Mouse (Mus musculus): ENCODE measurements at regions not wholly inside any gene's neighbourhood (a gene's known extent, or its start where the extent isn't known, plus 50 kb on each side); places are given as distances from the start of the nearest gene placed in this dataset.

DNA sequence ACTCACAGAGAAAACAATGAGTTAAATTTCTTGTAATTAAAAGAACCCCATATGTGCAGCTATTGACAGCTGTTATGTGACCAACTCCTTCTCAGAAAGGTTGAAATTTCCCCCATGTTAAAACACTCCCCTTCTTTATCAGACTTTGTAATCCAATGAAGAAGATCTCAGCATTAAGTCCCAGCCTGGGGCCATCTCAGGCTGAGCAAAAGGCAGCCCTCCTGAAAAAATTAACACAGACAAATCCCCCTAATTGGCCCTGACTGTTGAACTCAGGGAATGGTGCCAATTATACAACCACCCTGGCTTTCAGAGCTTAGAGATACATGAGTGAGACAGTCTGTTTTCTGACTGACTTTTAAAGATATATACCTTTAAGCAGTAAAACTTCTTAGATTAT lies 454.9 kb upstream of the Atp11b start:
- H3K4me1 ChIP-seq (ENCODE audit: control insufficient read depth, insufficient read depth, low read length), result no peaks in the 10 kb centered on the region
- no peaks in the 10 kb centered on the region for H3K27me3 ChIP-seq (ENCODE audit: control insufficient read depth, insufficient read depth, low read length)
- no peak overlapping the region for H3K27ac ChIP-seq (ENCODE audit: insufficient read depth, low read length)
- H3K4me3 ChIP-seq (replicated peaks; ENCODE audit: insufficient read depth, low read depth, low read length), result no peak overlapping the region
- TF ChIP-seq POLR2A (IDR thresholded peaks at IDR 0.05; ENCODE audit: borderline replicate concordance, insufficient read depth, low read length) (no peak), CTCF (IDR thresholded peaks at IDR 0.05; ENCODE audit: borderline replicate concordance, insufficient read depth, low read depth, low read length) (no peak)
- DNase-seq, result no peak

DNA sequence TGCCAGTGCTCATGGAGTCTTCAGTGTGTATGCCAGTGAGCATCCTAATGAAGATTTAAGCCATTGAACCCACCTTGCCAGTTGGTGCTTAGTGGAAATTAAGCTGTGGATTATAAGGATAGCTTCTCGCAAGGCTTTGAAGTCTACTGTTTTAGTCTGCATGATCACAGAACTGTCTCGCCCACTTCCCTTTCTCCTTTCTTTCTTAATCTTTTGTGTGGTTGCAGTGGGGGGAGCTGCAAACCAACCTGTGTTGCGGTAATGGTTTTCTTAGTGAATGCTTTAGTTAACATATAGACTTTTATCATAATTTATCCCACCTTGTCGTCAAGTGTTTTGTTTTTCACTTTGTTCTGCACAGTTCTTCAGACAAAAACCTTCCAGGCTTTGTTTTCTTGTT lies 447.9 kb upstream of the Atp11b start:
- no peak overlapping the region for H3K27ac ChIP-seq (ENCODE audit: insufficient read depth, low read length)
- 92% methylated on average over 4 of the region's 4 CpGs for WGBS
- no peaks in the 10 kb centered on the region for H3K27me3 ChIP-seq (ENCODE audit: control insufficient read depth, insufficient read depth, low read length)
- no peak for DNase-seq
- H3K4me3 ChIP-seq (replicated peaks; ENCODE audit: insufficient read depth, low read depth, low read length), result no peak overlapping the region
- TF ChIP-seq POLR2A (IDR thresholded peaks at IDR 0.05; ENCODE audit: borderline replicate concordance, insufficient read depth, low read length) (no peak), CTCF (IDR thresholded peaks at IDR 0.05; ENCODE audit: borderline replicate concordance, insufficient read depth, low read depth, low read length) (no peak)
- H3K4me1 ChIP-seq (ENCODE audit: control insufficient read depth, insufficient read depth, low read length), result no peaks in the 10 kb centered on the region

DNA sequence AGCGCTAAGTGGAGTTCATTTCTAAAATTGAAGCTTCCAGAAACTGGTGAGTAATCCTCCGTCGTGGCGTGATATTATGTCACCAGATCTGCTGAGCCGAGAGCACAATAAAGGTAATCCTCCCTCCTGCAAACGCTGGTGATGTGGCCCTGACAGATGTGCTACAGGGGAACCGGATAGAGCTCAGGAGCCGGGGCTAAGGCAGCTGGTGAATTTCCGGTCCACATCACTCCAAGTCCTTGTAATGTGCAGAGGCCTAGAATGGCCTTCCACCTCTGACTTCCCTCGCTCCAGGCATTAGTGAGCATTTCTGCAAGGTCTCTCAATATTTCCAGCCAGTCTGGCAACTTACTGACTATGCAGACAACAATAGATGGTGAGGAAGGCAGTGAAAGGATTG lies 439.7 kb upstream of the Atp11b start:
- Histone ChIP-seq H3K4me3 (replicated peaks; ENCODE audit: insufficient read depth, low read depth, low read length) (no peak overlapping the region), H3K27ac (ENCODE audit: insufficient read depth, low read length) (no peak overlapping the region), H3K4me1 (ENCODE audit: control insufficient read depth, insufficient read depth, low read length) (no peaks in the 10 kb centered on the region), H3K27me3 (ENCODE audit: control insufficient read depth, insufficient read depth, low read length) (no peaks in the 10 kb centered on the region)
- DNase-seq, result no peak
- TF ChIP-seq POLR2A (IDR thresholded peaks at IDR 0.05; ENCODE audit: borderline replicate concordance, insufficient read depth, low read length), result no peak
- TF ChIP-seq CTCF (IDR thresholded peaks at IDR 0.05; ENCODE audit: borderline replicate concordance, insufficient read depth, low read depth, low read length), result no peak
- 79% methylated on average over 10 of the region's 10 CpGs for WGBS

DNA sequence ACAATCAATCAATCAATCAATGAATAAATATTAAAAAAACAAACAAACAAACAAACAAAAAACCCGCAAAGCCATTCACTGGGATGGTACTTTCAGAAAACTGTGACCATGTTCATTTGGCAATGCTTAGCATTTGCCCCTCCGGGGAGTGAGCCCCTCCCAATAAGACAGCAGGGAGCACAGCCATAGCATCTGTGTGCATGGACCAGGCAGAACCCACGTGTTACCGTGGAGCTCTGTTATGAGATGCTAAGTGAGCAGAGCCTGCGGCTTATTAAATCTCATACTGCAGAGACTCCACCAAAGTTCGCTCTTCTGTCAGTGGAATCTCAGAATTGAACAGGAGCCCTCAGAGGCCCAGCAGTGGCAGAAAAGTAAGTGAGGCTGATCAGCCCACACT lies 438.7 kb upstream of the Atp11b start:
- no peak for TF ChIP-seq POLR2A (IDR thresholded peaks at IDR 0.05; ENCODE audit: borderline replicate concordance, insufficient read depth, low read length)
- no peak for TF ChIP-seq CTCF (IDR thresholded peaks at IDR 0.05; ENCODE audit: borderline replicate concordance, insufficient read depth, low read depth, low read length)
- Histone ChIP-seq H3K27me3 (ENCODE audit: control insufficient read depth, insufficient read depth, low read length) (no peaks in the 10 kb centered on the region), H3K4me1 (ENCODE audit: control insufficient read depth, insufficient read depth, low read length) (no peaks in the 10 kb centered on the region), H3K27ac (ENCODE audit: insufficient read depth, low read length) (no peak overlapping the region), H3K4me3 (replicated peaks; ENCODE audit: insufficient read depth, low read depth, low read length) (no peak overlapping the region)
- DNase-seq, result no peak
- WGBS, result 27% methylated on average over 6 of the region's 6 CpGs

DNA sequence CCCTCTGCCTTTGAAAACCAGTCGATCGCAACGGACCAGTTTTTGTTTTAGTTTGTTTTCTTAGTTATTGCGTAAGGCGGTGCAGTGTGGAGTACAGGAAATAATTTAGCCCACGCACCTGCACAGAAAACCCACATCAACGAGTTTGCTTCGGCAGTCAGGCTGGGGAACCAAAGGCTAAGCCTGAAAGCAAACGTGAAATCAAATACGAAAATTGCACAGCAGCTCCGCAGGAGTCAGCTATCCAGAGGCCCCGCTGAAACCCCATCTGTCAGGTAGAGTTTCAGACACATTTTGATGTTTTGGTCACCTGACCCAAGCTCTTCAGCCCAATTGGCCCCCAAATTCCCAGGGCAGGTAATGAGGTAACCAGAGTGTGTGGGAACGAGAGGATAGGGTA lies 435.6 kb upstream of the Atp11b start:
- Histone ChIP-seq H3K27ac (ENCODE audit: insufficient read depth, low read length) (no peak overlapping the region), H3K4me1 (ENCODE audit: control insufficient read depth, insufficient read depth, low read length) (no peaks in the 10 kb centered on the region), H3K4me3 (replicated peaks; ENCODE audit: insufficient read depth, low read depth, low read length) (no peak overlapping the region), H3K27me3 (ENCODE audit: control insufficient read depth, insufficient read depth, low read length) (no peaks in the 10 kb centered on the region; the same call in 1 of the 2 replicates)
- 58% methylated on average over 13 of the region's 13 CpGs for WGBS
- TF ChIP-seq CTCF (IDR thresholded peaks at IDR 0.05; ENCODE audit: borderline replicate concordance, insufficient read depth, low read depth, low read length) (no peak), POLR2A (IDR thresholded peaks at IDR 0.05; ENCODE audit: borderline replicate concordance, insufficient read depth, low read length) (no peak)
- no peak for DNase-seq

DNA sequence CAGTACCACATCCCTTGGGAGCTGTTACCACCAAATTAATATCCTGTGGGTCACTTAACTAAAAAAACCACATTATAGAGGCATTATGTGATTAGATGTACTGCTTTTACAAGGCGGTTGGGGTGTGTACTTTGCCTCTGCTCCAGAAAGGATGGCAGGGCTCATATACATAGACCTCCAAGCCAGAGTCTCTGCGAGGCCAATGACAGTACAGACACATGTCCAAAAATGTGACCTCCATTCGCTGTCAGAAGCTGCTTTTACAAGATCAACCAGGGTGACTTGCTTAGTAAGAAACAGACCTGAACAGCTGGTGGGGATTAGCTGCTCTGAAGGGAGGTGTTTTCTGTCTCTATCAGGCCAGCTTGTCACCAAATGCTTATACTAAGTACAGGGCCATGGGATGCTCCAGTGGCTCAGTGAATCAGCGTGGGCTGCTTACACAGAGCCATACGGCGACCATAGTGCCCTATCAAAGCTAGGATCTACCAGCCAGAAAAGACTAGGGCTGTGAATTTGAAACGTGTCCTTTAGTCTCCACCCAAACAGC lies 433.0 kb upstream of the Atp11b start:
- no peaks in the 10 kb centered on the region for H3K4me1 ChIP-seq (ENCODE audit: control insufficient read depth, insufficient read depth, low read length)
- H3K27ac ChIP-seq (ENCODE audit: insufficient read depth, low read length), result no peak overlapping the region
- DNase-seq, result no peak
- TF ChIP-seq CTCF (IDR thresholded peaks at IDR 0.05; ENCODE audit: borderline replicate concordance, insufficient read depth, low read depth, low read length), result no peak
- no peak for TF ChIP-seq POLR2A (IDR thresholded peaks at IDR 0.05; ENCODE audit: borderline replicate concordance, insufficient read depth, low read length)
- no peak overlapping the region for H3K4me3 ChIP-seq (replicated peaks; ENCODE audit: insufficient read depth, low read depth, low read length)
- H3K27me3 ChIP-seq (ENCODE audit: control insufficient read depth, insufficient read depth, low read length), result no peaks in the 10 kb centered on the region; the same call in 1 of the 2 replicates
- 42% methylated on average over 7 of the region's 7 CpGs for WGBS

DNA sequence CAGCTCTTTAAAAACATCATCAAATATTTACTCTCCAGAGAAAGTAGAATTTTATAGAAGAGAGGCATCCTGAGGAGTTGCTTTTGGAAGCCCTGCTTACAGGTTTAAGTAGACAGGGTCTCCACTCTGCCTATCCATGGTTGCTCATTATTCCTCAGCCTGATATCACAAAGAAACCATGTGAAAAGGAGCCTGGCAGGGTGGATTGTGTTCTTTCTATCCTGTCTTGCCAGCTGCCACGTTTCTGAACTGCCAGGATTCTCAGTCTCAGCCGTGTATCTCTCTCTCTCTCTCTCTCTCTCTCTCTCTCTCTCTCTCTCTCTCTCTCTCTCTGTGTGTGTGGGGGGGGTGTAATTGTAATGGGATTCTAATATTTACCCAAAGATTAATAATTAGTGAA lies 431.9 kb upstream of the Atp11b start:
- Histone ChIP-seq H3K27ac (ENCODE audit: insufficient read depth, low read length) (no peak overlapping the region), H3K4me3 (replicated peaks; ENCODE audit: insufficient read depth, low read depth, low read length) (no peak overlapping the region), H3K4me1 (ENCODE audit: control insufficient read depth, insufficient read depth, low read length) (no peaks in the 10 kb centered on the region), H3K27me3 (ENCODE audit: control insufficient read depth, insufficient read depth, low read length) (no peaks in the 10 kb centered on the region; the same call in 1 of the 2 replicates)
- no peak for DNase-seq
- TF ChIP-seq CTCF (IDR thresholded peaks at IDR 0.05; ENCODE audit: borderline replicate concordance, insufficient read depth, low read depth, low read length), result no peak
- no peak for TF ChIP-seq POLR2A (IDR thresholded peaks at IDR 0.05; ENCODE audit: borderline replicate concordance, insufficient read depth, low read length)
- WGBS, result 19% methylated on average over 2 of the region's 2 CpGs

DNA sequence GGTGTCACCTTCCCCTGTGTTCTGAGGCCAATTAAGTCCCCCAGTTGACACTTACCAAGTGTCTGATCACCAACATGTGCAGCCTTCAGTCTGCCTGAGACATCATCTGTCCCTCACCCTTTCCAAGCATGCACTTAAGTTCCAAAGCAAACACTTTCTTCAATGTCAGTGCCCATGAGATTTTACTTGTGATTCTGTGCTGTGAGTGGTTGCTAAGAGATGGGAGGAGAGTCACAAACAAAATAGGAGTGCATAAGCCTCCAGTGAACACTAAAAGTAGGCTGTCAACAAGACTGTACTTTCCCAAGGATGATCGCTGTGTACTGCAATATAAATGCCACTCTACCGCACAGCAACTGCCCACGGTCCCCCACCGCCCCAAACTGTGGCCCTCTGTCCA lies 431.0 kb upstream of the Atp11b start:
- WGBS, result 83% methylated on average over 4 of the region's 4 CpGs
- Histone ChIP-seq H3K27me3 (ENCODE audit: control insufficient read depth, insufficient read depth, low read length) (no peaks in the 10 kb centered on the region; the same call in 1 of the 2 replicates), H3K27ac (ENCODE audit: insufficient read depth, low read length) (no peak overlapping the region), H3K4me1 (ENCODE audit: control insufficient read depth, insufficient read depth, low read length) (no peaks in the 10 kb centered on the region), H3K4me3 (replicated peaks; ENCODE audit: insufficient read depth, low read depth, low read length) (no peak overlapping the region)
- DNase-seq, result no peak
- no peak for TF ChIP-seq CTCF (IDR thresholded peaks at IDR 0.05; ENCODE audit: borderline replicate concordance, insufficient read depth, low read depth, low read length)
- no peak for TF ChIP-seq POLR2A (IDR thresholded peaks at IDR 0.05; ENCODE audit: borderline replicate concordance, insufficient read depth, low read length)
